Mouse (Mus musculus) kidney, adult 18-20 months (tissue): Measurements from ENCODE around the gene Nudt4.

Source experiments
- DNase-seq: peaks from one replicate; pipeline ENCODE4 v3.0.0; 2021

Gene Nudt4

DNA sequence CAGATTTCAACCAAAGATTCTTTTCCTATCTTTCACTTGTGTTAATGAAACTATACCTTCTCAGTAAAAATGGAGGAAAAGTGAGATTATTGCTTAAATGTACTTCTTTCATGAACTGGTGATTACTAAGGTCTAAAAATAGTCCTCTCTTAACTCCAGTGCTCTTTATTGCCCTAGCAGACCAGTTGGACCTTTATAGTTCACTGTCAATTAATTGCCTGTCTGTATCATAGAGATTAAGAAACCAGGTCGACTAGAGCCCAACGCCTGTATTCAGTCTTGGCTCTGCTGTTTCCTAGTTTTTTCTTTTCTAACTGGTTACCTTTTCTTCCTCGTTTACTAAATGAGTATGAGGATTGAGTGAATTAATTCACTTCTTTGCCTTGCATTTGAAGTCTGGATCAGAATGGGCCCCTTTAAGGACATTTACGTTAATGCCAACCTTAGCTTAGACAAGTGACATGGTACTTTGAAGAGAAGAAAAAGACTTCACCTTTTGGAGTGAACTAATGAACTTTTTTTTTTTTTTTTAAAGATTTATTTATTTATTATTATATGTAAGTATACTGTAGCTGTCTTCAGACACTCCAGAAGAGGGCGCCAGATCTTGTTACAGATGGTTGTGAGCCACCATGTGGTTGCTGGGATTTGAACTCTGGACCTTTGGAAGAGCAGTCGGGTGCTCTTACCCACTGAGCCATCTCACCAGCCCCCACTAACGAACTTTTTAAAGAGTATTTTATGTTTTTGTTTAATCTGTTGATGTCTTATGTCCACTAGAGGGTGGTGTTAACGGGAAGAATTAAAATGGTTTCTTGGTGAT, 28.3 kb downstream of the Nudt4 start:
- DNase-seq = no peak

DNA sequence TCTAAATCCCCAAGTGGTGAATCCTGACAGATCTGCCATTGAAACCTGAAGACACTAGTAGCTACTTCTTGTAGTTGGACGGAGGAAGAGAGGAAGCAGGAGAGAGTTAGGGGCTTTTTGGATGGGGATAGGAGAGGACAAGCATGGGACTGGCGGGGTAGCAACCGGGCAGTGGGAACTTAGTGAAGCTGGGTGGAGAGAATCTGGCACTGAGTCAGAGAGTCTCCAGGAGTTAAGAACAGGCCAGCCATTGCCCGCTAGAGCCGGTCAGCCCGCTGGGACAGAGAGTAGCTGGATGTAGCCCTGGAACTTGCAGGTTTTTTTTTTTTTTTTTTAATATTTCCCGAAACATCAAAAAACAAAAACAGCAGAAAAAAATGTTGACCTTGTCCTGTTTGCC, 30.6 kb downstream of the Nudt4 start:
- no peak for DNase-seq

DNA sequence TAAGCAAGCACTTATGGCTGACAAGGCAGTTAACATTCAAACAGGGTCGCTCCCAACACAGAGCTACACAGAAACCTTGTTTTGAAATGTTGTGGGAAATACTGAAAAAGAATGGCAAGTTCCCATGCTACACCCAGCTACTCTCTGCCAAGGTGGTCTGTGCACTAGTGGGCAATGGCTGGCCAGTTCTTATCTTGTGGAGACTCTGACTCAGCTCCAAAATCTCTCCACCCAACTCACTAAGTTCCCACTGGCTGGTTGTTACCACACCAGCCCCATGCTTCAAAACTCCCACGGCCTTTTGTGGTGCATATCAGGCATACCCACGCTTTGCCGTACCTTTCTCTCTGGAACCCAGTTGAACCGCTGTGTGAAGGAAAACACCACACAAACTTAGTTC, 31.0 kb downstream of the Nudt4 start:
- no peak for DNase-seq

DNA sequence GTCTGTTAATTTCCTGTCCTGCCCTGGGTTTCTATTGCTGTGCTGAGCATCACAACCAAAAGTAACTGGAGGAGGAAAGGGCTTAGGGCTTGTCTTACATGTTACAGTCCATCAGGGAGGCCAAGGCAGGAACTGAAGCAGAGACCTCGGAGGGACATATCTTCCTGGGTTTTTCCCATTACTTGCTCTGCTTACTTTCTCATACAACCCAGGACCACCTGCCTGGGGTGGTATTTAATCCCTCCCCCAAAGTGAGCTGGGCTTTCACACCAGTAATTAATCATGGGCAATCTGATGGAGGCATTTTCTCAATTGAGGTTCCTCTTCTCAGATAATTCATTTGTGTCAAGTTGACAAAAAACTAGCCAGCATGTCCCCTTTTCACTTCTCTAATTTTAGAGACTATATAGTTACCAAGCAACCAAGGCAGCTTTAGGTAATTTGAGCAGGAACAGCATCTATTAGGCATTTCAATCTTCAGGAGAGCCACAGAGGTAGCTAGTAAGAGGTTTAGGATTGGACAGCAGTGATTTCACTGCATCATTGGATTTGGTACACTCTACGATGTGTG, 33.3 kb downstream of the Nudt4 start:
- DNase-seq = no peak

DNA sequence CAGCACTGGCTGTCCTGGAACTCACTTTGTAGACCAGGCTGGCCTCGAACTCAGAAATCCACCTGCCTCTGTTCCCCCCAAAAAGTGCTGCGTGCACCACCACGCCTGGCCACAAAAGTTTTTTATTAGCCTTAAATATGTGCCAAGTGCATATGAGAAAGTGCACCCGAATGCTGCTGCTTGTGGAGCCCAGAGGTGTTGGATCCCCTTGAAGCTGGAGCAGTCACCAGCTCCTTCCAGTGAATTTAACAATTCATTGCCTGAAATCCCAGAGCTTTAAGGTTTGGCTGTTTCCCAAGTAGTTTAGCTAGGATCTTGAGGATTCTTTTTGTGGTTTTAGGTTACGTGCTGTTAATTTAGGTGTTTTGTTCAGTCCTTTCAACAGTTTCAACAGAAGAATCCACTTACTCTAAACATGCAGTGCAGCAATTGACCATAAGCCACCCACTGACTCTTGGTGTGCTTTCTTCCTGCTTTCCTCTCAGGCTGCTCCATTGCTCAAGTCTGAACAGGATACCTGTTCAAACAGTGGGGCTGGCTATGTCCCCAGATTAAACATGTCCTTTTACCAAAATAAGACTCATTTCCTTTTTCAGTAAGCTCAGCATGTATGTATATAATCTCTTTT, 37.3 kb downstream of the Nudt4 start:
- no peak for DNase-seq

DNA sequence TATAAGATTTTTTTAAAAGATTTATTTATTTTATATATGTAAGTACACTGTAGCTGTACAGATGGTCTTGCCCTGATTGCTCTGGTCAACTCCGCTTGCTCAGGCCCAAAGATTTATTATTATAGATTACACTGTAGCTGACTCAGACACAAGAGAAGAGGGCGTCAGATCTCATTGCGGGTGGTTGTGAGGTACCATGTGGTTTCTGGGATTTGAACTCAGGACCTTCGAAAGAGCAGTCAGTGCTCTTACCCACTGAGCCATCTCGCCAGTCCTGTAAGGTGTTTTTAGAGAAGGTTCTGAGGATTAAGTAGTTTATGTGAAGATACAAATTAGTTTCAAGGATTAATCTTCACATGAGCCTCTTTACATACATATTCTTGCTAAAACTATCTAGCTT, 38.1 kb downstream of the Nudt4 start:
- no peak for DNase-seq

DNA sequence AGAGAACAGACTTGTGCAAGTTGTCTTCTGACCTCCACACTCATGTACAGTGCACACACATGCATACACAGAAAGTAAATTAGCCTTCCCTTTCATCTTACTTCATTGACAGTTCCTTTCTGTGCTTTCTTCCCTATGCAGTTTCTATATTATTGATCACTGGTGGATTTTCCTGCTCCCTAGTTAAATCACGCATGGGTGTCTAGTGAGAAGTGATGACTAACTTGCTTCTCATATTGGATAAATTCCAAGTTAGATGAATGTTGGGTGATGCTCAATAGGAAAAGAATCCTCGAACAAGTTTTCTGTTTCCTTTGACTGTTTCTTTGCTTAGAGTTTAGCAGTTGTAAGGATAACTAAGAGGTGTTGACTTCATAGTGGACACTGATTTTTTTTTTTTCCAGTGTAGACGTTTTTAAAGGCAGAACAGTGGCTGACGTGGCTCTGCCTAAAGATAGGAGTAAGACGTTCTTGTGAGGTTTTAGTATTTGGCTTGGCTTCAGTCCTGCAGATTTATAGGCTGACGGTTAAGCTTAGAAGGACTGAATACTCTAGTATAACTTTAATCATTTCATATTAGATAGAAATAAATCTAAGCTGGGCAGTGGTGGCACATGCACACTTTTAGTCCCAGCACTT, 38.8 kb downstream of the Nudt4 start:
- no peak for DNase-seq

DNA sequence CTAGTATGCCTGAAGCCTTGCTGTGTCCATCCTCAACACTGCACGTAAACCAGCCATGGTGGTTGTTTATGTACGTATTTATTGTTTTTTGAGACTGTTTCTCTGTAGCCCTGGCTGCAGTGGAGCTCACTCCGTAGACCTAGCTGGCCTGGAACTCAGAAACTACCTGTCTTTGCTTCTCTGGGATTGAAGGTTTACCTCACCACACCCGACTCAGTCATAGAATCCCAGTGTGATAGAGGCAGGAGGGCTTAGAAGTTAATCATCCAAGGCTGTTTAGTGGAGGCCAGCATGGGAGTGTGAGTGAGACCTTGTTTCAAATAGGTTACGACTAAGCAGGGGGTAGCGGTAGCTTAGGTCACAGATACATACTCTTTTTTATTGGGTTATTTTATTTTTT, 46.3 kb downstream of the Nudt4 start:
- DNase-seq = no peak

DNA sequence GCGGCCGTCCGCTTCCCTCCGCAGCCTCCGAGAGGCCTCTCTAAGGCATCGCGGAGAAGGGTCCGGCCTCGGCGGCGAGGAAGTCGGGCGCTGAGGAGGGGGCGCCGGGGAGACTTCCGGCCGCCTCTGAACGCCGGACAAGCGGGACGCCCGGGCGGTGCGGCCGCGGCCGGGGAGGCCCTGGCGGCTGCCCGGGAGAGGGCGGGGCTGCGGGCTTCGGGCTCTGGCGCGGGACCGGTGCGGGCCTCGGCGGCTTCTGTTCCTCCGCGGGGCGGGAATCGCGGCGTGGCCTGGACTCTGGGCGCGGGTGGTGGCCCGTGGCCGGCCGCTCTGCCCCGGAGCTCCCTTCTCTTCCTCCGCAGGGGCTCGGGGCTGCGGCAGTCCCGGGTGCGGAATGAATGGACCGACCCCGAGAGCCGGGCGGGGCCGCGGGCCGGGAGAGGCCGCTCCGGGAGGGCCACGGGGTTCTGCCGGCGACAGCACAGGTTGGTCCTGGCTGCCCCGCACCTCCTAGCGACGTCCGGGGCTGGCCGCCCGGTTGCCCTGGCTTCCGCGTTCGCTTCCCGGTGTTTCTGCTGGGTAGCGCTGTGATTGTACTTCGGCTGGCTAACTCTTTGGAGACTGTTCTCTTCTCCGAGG, 48.5 kb downstream of the Nudt4 start:
- no peak for DNase-seq

DNA sequence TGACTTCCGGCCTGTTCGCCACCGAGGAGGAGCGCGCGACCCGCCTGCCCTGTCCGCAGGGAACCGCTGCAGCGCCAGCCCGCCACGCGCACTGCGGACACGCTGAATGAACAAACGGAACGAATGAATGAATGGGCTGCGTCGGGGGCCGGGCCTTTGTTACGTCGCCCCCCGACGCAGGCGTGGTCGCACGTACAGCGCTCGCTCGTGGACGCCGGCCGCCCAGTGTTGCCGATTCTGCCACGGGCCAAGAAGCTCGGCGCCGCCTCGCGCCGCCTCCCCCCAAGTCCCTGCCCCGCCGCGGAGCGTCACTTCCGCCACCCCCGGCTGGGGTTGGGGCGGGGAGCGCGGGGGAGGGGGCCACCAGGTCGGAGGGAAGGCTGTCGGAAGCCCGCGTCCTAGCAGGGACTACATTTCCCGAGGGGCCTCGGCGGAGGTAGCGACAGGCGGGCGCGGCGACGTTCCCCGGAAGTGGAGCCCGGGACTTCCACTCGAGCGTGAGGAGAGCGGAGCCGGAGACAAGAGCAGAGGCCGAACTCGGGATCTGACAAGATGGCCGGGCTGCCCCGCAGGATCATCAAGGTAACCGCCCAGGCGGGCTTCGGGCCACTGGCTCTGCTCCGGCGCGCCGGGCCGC, 49.2 kb downstream of the Nudt4 start, which contains the start of gene Ube2n:
Gene Ube2n, plus strand, starts transcription at position 490 of the 637 bp plus-strand sequence.
- peak; percentile 96 for DNase-seq

DNA sequence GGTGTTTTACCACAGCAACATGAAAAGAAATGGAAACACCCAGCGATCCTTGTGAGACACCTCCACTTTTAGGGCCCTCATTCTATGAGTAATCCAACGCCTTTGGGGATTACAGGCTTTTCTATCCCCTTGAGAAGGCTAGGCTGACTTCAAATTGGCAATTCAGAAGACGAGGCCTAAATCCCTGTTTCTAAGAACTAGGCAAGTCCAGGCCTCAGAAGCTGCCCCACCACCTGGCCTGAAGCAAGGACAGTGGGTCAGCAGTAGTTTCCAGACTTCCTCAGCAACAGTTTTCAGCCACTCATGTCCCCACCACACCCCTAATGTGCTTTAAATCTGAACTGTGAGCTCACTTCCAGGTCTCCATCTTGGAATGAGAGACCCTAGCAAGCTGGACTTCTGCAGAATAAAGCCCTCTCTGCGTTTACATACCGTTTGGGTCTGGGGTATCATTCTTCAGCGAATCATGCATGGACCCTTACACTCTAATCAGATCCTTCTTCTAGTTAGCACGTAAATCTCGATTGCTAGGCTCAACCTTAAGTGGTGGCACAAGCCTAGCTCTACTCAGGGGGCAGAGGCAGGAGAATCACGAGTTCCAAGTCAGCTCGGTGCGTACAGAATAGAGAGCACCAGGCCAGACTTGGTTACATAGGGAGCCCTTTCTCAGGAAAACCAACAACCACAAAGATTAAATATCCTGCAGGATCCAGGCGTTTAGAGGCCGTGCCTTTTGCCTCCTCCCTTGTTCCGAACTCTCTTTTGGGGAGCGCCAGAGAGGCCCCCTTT, 50.0 kb downstream of the Nudt4 start:
- no peak for DNase-seq

DNA sequence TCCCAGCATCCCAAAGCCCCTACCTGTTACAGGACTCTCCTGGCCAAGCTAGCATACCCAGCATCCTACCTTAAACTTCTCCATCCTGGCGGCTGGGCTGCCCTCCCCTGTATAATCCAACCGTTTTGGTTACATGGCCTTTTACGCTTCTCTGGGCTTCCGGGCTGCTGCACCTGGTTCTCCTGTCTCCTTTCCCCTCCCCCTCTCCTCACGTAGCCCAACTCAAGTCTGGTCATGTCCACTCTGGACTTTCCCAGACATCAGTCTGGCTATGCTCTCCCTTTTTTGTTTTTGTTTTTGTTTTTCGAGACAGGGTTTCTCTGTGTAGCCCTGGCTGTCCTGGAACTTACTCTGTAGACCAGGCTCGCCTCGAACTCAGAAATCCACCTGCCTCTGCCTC, 51.3 kb downstream of the Nudt4 start:
- DNase-seq = no peak

DNA sequence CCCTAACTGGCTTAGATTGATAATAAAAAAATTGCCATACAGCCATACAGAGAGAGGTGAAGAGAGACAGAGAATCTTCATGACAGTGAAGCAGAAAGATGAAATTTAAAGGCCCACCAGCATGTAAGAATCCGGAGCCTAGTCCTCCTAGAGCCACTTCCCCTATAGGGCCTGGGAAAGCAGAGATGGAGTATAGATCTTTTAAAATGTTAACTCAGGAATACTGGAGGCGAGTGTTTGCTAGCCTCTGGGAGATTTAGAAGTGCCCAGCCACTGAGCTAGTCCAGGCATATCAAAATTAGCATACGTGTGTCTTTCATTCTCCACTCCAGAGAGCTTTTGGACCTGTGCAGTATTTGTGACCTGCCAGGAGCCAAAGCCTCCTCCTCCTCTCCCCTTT, 54.7 kb downstream of the Nudt4 start:
- no peak for DNase-seq

DNA sequence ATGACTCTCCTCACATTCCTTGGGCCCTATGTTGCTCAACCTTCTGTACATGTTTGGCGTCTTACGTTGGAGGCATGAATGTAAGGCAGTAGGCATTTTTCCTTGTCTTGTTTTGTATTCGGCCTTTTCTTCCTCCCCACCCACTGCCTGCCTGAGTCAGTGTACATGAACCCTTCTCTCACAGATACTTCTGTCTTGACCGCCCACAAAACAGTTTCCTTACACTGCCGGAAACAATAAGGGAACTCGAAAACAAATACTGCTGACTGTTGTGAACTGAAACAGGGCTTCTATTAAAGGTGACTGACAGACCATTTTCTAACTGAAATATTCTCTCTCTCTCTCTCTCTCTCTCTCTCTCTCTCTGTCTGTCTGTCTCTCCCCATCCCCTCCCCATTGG, 55.2 kb downstream of the Nudt4 start:
- no peak for DNase-seq

DNA sequence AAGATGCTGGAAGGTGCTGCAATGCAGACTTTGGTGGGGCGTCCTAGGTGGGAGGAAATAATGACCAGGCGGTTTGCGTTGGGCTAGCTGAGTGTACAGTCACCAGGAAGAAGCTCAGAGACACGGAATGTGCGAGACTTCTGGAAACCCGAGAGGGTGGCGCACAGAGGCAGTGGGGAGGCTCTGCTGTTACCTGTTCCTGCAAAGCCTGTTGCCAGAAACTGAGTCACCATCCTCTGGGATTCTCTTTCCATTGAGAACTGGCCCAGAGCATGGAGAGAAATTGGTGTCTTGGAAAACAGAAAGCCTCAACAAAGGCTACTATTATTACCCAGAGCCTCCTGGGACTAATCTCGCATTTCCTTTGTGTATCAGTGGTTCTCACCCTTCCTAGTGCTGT, 55.8 kb downstream of the Nudt4 start:
- DNase-seq = no peak

DNA sequence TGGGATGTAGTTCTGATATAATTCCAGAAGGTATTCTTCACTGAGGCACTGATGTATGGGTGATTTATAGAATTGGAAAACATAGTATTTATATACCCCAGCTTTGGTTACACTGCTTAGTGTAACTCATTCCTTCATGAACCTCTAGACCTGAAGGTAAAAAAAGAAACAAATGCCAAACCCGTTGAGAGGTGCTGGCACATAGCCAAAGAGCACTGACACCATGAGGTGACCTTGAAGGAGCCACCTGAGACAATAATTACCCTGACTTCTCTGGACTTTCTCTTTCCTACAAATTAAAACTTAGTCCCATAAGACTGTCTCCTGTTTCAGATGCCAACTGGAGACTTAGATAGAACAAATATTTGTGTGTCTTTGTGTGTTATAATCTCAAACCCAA, 59.6 kb downstream of the Nudt4 start:
- no peak for DNase-seq

DNA sequence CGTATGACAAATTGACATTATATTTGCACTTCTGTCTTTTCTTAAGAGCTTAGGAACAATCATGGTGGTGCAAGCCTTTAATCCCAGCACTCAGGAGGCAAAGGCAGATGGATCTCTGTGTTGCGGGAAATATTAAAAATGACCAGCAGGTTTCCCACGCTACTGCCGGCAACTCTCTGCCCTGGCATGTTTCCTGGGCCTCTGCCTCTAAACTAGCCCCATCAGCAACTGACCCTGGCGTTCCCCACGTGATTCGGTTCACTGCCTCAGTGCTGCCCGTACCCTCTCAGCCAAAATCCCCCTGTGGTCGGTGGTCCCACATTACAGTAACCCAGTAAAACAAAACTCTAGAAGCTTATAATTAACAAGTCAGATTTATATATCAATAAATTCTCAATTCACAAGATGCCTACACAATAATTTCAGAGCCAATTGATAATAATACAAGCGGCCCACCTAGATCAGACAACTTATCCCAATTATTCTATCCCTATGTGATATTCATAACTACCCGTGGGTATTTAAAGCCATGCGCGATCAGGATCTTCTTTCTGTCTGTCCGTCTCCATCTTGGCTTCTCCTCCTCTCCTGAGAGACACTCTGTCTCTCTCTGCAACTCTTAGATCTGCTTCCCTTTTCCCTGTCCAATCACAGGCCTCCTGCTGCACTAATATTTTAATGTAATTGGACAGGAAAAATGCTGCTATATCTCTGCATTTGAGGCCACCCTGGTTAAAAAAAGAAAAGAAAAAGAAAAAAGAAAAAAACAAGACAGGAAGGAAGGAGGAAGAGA, 60.3 kb downstream of the Nudt4 start:
- no peak for DNase-seq

DNA sequence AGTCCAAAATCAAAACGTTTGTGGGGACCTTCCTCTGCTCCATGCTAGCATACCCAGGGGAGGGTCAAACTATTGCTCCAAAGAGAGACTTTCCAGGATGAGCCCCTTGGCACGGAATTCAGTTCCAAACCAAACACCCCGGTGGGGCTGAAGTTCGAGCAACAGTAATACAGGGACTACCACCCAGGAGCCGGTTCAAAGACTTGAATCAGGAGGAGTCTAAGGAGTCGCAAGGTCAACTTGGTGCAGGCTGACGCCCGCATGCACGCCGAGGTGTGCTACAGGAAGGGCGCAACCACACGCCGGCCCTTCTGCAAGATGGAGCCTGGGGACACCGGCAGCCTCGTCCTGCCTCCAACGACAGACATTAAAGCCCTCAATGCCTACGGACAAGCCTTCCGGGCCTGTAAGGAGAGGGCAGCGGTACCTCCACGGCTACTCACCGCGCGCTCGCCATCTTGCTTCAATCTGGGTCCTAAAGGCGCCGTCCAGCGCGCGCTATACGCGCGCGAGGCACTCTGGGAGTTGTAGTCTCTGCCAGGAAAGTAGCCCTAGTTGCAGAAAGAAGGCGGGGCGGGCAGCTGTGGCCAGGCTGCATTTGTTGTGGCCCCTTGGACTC, 62.4 kb downstream of the Nudt4 start, which contains the start of gene Mrpl42:
Gene Mrpl42, minus strand, starts transcription at position 478 of the 619 bp plus-strand sequence.
- DNase-seq = peak; percentile 89

DNA sequence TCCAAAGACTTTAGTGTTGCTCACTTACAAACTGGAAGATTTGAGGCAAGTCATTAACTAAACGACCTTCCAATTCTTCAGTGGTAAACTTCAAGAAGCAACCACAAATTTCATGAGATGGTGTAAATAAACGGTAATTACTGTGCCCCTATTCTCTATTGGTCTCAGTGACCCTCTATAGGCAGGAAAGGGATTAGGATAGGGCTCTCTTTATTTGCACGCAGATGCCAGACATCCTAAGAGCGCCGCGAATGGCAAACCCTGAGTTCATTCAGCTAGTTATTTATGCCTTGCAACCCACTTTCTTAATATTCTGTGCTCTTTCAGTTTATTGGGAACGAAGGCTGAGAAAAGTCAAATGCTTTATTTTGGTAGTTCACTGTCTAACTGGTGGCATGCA, 62.9 kb downstream of the Nudt4 start:
- DNase-seq = no peak
